Mouse (Mus musculus) heart, embryonic 16.5 days (tissue): ENCODE results near the gene Igsf9. TPM values are rescaled to one million over a fixed set of nuclear protein-coding genes. Genes with fewer than 3 reads are reported as not detected.

Experiments
- ATAC-seq: fragments of 200-750 bp; cut with Nextera tagmentation; replicated peaks from 2 replicates; pipeline ENCODE4 v1.8.0; 2017; ENCODE audit warnings: moderate number of reproducible peaks; ENCODE audit not compliant: insufficient read depth, low FRiP score; ENCODE audit errors: extremely low read depth
- H3K27ac ChIP-seq: fragments of 300-500 bp; sonication (generic); 2 replicates; pipeline ENCODE4 v1.5.1; 2014; ENCODE audit warnings: mild to moderate bottlenecking, low read length, control low read depth, moderate library complexity
- H3K27me3 ChIP-seq: fragments of 300-500 bp; sonication (generic); 2 replicates; pipeline ENCODE4 v1.6.1; 2014; ENCODE audit warnings: low read length, mixed read lengths; ENCODE audit not compliant: control insufficient read depth, insufficient read depth
- H3K36me3 ChIP-seq: fragments of 300-500 bp; sonication (generic); 2 replicates; pipeline ENCODE4 v1.6.1; 2014; ENCODE audit not compliant: control insufficient read depth, insufficient read depth
- H3K4me1 ChIP-seq: fragments of 300-500 bp; sonication (generic); 2 replicates; pipeline ENCODE4 v1.6.1; 2014; ENCODE audit warnings: low read length, mixed read lengths; ENCODE audit not compliant: control insufficient read depth, insufficient read depth
- H3K4me2 ChIP-seq: fragments of 300-500 bp; sonication (generic); 2 replicates; pipeline ENCODE4 v1.6.1; 2014; ENCODE audit warnings: low read depth, mild to moderate bottlenecking, control low read depth, low read length
- H3K4me3 ChIP-seq: fragments of 300-500 bp; sonication (generic); 2 replicates; pipeline ENCODE4 v1.5.1; 2014; ENCODE audit warnings: mild to moderate bottlenecking, control low read depth, low read length
- H3K9ac ChIP-seq: fragments of 300-500 bp; sonication (generic); 2 replicates; pipeline ENCODE4 v1.6.1; 2014; ENCODE audit warnings: low read length, control low read depth
- H3K9me3 ChIP-seq: fragments of 300-500 bp; sonication (generic); replicated peaks from 2 replicates; pipeline ENCODE4 v1.6.1; 2016; ENCODE audit warnings: low read length; ENCODE audit not compliant: control insufficient read depth
- WGBS: fragments of 180-500 bp; shearing (Covaris S2); extraction: QIAGEN DNeasy Blood & Tissue Kit; methylation state at CpG from one replicate; pipeline ENCODE4 v1.1.7; 2014; 5-methylcytosine and 5-hydroxymethylcytosine counted together
- polyA plus RNA-seq: library from polyadenylated mRNA; unstranded; fragments of >200 nt; fragmentation: Nextera tagmentation; extraction: Ambion mirVana; gene quantifications from 2 replicates; pipeline ENCODE4 v1.2.1, GENCODE M21; 2015

Gene Igsf9
- polyA plus RNA-seq, 1 experiment from 2014 or later = 3.3 TPM

- Histone ChIP-seq H3K4me1 (peaks cover 19% of the 10 kb centered on the region), H3K36me3 (no peaks in the 10 kb centered on the region), H3K4me3 (no peak overlapping the region), H3K9ac (no peak overlapping the region), H3K27ac (no peak overlapping the region), H3K27me3 (0 out of 2 replicates have a peak, but pooled peaks cover 6% of the 10 kb centered on the region), H3K4me2 (no peak overlapping the region), H3K9me3 (no peaks in the 10 kb centered on the region)
- no peak for ATAC-seq
- 60% methylated on average over 4 of the region's 4 CpGs for WGBS
Observed at GRCm38 (mm10) chr1:172546062-172546461, 64.5 kb downstream of the Igsf9 start.

Other genes with a start within 250 kb of the Igsf9 start
- gene Atp1a4, start 223.4 kb upstream of the Igsf9 start, polyA plus RNA-seq = 0.16 and 0.17 TPM in 2 replicates
- gene Igsf8, start 220.1 kb upstream of the Igsf9 start, polyA plus RNA-seq = 25.3 and 30.6 TPM in 2 replicates
- gene Atp1a2, start 183.7 kb upstream of the Igsf9 start, polyA plus RNA-seq = 18.7 and 20.7 TPM in 2 replicates
- not detected in 2 replicates for gene Kcnj9, start 152.5 kb upstream of the Igsf9 start, polyA plus RNA-seq
- gene Kcnj10, start 140.6 kb upstream of the Igsf9 start, polyA plus RNA-seq = 0.04 and 0.05 TPM in 2 replicates
- gene Pigm, start 105.2 kb upstream of the Igsf9 start, polyA plus RNA-seq = 3.5 and 3.7 TPM in 2 replicates
- 0.77 and 0.95 TPM in 2 replicates for gene Slamf9, start 6.4 kb upstream of the Igsf9 start, polyA plus RNA-seq
- gene Tagln2, start 18.3 kb downstream of the Igsf9 start, polyA plus RNA-seq = 323 and 328 TPM in 2 replicates
- 3.0 and 3.2 TPM in 2 replicates for gene Cfap45, start 39.0 kb downstream of the Igsf9 start, polyA plus RNA-seq
- gene Vsig8, start 74.2 kb downstream of the Igsf9 start, polyA plus RNA-seq = 0.32 and 0.55 TPM in 2 replicates
- gene Slamf8, start 108.8 kb downstream of the Igsf9 start, polyA plus RNA-seq = 0.35 TPM in 2 replicates
- gene Fcrl6, start 120.8 kb downstream of the Igsf9 start, polyA plus RNA-seq = not detected in 2 replicates
- 11.4 and 12.2 TPM in 2 replicates for gene Dusp23, start 151.2 kb downstream of the Igsf9 start, polyA plus RNA-seq
- 0.09 and 0.13 TPM in 2 replicates for gene Crp, start 216.3 kb downstream of the Igsf9 start, polyA plus RNA-seq